Mouse (Mus musculus) lung, postnatal 0 days (tissue): ENCODE measurements at regions not wholly inside any gene's neighbourhood (a gene's known extent, or its start where the extent isn't known, plus 50 kb on each side); places are given as distances from the start of the nearest gene placed in this dataset.

Experiments used
- CTCF ChIP-seq: IDR thresholded peaks from 2 replicates; pipeline ENCODE4 v1.5.1; 2016; ENCODE audit warnings: antibody characterized with exemption, mild to moderate bottlenecking
- EP300 ChIP-seq: IDR thresholded peaks from 2 replicates; pipeline ENCODE4 v1.6.1; 2016; ENCODE audit warnings: antibody characterized with exemption, mild to moderate bottlenecking, control low read depth

DNA sequence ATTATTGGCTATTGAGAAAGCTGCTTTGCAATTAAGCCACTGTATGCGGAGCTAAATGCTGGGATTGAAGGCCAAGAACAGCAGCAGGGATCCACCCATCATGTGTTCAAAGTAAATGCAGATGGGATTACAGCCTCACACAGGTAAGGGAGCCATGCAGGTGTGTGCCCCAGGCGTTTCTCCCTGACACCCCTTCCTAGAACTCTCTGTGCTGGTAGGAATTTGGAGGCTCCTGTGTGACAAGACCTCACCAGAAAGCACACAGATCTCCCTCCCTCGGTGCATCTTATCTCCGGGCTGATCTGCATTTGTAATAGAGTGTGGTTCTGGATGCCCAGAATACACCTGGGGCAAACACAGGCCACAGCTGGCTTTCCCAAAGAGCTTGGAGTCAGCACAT lies 134.7 kb downstream of the Irx2 start:
- no peak for TF ChIP-seq CTCF
- TF ChIP-seq EP300: no peak
